Mouse (Mus musculus): ENCODE data around the gene Ppp1r13b.

The Ppp1r13b gene

GRCm38 (mm10) chr12:111827556-111827955 lies 80.4 kb downstream of the Ppp1r13b start:
- DNase-seq (ENCODE audit: low spot score), result no peak

- no peak for DNase-seq (ENCODE audit: low spot score)
Measured at GRCm38 (mm10) chr12:111821931-111822330, 86.0 kb downstream of the Ppp1r13b start.

DNA sequence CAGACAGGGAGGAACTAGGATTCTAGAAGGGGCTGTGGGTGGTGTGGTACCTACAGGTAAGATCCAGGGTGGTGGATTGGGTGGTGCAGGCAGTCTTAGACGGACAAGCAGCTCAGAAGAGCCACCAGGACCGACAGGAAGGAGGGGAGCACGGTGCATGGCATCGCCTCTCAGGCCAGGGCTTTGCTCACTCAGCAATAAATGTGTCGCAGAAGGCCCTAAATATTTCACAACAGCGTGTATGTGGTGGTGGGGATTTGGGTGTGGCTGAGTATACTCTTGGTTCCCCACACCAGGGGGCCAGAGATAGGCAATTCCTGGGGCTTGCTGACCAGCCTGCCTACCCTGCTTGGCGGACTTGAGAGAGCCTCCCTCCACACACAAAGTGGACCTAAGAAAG lies 87.2 kb downstream of the Ppp1r13b start:
- no peak for DNase-seq (ENCODE audit: low spot score)

DNA sequence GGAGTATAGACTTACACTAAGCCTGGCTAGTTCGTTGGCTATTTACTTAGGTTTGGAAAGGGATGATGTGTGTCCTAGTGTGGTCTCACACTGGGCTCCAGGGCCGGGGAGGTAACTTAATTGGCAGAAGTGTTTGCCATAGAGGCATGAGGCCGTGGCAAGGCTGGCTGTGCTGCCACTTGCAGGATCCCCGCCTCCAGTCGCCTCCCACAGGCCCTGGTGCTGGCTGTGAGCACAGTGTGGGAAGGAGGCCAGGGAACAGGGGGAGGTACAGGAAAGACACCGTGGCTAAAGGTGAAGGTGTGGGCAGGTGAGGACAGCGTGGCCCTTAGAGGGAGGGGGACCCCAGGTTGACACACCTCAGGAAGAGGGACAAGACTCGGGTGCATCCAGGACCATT lies 88.0 kb downstream of the Ppp1r13b start:
- DNase-seq (ENCODE audit: low spot score), result no peak

GRCm38 (mm10) chr12:111817991-111818390 lies 89.9 kb downstream of the Ppp1r13b start:
- no peak for DNase-seq (ENCODE audit: low spot score)

DNA sequence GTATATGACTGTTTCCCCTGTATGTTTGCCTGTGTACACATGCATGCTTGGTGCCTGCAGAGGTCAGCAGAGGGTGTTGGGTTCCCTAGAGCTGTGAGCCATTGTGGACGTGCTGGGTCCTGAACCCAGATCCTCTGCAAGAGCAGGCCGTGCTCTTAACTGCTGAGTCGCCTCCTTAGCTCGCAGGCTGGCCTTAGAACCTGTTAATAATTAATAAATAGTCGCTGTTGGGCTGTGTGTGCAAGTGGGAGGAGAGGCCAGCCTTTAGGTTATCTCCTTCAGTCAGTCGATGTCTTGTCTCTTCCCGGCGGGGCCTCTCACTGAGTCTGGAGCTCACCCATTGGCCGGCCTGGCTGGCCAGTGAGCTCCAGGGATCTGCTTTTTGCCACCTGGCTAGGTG lies 90.9 kb downstream of the Ppp1r13b start:
- no peak for DNase-seq (ENCODE audit: low spot score)

GRCm38 (mm10) chr12:111816528-111816927 lies 91.4 kb downstream of the Ppp1r13b start:
- DNase-seq (ENCODE audit: low spot score), result no peak

GRCm38 (mm10) chr12:111814769-111815762 lies 92.8 kb downstream of the Ppp1r13b start:
- no peak for DNase-seq (ENCODE audit: low spot score)

DNA sequence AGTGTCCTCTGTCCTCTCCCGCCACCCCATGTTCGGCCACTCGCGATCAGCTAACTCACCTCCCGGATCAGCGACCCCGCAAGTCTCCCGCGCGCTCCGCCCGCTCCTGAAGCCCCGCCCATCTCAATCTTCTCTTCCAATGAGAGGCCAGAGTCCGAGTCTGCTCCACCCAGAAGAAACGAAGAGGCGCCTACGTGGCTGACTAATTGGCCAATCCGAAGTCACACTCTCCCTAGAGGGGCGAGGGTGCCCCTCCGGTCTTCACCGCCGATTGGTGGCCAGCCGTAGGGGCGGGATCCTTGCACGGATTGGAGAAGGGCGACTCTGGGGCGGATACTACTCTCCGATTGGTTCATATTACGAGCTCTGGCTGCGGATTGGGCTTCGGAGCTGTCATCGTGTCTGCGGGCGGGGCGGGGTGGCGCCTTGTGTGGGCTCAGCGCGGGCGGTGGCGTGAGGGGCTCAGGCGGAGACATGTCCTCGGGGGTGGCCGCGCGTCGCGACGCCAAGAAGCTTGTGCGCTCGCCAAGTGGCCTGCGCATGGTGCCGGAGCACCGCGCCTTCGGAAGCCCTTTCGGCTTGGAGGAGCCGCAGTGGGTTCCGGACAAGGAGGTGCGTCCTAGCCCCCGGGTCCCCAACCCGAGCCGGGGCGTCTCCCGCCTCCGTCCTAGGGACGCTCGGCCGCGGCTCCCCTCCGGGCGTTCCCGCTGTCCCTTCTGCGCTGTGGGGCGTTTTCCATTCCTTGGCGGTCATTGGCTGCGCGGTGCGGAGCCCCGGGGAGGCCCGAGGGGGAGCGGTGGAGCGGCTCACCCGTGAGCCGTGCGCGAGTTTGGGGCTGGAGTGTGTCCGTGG lies 93.9 kb downstream of the Ppp1r13b start, which contains the start of the genes Xrcc3 and Zfyve21:
TSS of gene Xrcc3 (minus strand) at position 108 of the 852 bp plus-strand sequence.
TSS of gene Zfyve21 (plus strand) at position 405 of the 852 bp plus-strand sequence.
- DNase-seq (ENCODE audit: low spot score), result peak; percentile 98

- no peak for DNase-seq (ENCODE audit: low spot score)
Measured at GRCm38 (mm10) chr12:111813111-111813765, 94.7 kb downstream of the Ppp1r13b start.

DNA sequence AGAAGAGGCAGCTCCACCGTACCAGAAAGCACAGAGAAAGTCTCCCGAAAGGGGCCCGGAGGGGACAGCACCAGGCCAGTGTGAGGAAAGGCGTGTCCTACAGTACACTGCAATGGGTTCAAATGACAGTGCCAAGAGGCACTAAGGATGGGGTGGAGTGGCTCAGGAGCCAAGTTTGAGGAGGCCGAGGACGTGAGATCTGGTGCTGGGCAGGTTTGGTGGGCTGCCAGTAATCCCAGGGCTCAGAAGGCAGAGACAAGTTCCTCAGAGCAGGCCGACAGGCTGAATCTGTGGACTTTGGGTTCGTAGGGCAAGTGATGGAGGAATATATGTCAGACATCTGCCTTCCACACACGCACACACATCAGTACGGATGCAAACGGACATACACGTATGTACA lies 95.3 kb downstream of the Ppp1r13b start:
- no peak for DNase-seq (ENCODE audit: low spot score)

DNA sequence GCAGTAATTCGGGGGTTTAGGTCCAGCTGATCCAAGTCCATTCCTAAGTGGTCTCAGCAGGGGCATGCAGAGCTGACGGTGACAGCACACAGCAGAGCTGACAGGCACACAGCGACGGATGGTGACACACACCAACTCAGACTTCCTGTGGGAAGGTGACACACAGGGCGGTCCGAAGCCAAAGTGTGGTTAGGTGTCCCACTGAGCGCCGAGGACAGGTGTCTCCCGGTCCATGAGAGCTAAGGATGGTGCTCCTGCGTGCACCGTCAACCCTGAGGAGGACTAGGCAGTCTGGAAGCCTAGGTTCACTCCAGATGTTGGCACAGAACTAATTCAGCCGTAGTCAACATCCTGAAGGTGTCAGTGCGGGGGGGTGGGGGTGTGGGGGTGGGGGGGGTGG lies 95.8 kb downstream of the Ppp1r13b start:
- DNase-seq (ENCODE audit: low spot score), result no peak

- DNase-seq (ENCODE audit: low spot score), result peak; percentile 61
Measured at GRCm38 (mm10) chr12:111809762-111810161, 98.1 kb downstream of the Ppp1r13b start.

DNA sequence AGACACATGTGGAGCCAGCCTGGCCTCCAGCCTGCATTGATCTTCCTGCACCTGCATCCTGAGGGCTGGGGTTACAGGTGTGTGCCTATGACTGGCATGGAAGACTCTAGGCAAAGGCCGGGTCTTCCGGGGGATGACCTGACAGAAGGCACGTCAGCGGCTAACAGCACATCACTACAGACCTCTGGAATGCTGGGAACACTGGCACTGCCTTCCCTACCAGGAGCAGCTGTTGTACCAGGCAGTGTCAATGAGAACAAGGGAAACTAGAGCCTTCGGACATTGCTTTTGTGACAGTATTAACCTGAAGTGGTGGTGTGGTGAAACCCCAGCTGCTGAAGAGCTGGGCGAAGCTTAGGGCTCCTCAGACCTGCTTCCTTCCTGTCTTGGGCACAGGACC lies 99.1 kb downstream of the Ppp1r13b start:
- DNase-seq (ENCODE audit: low spot score), result no peak

DNA sequence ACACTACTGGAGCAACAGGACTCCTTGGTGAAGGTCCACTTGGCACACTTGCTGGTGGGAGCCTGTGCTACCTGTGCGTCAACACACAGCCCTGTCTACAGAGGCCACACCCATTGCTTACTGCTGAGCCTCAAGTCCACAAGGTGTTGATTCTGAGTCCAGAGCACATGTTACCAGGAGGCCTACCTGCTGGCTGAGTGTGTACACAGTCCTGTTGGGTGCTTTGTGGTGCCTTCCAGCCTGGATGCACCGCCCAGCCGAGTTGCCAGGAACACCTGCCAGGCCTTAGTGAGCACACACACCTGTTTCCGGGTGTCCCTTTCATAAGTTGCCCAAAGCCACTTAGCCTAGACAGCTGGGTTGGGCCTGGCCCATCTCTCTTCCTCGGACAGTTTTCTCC lies 104.4 kb downstream of the Ppp1r13b start:
- no peak for DNase-seq (ENCODE audit: low spot score)

- DNase-seq (ENCODE audit: low spot score), result no peak
Measured at GRCm38 (mm10) chr12:111800459-111801183, 107.3 kb downstream of the Ppp1r13b start.

- DNase-seq (ENCODE audit: low spot score), result no peak
Measured at GRCm38 (mm10) chr12:111798493-111798892, 109.4 kb downstream of the Ppp1r13b start.

DNA sequence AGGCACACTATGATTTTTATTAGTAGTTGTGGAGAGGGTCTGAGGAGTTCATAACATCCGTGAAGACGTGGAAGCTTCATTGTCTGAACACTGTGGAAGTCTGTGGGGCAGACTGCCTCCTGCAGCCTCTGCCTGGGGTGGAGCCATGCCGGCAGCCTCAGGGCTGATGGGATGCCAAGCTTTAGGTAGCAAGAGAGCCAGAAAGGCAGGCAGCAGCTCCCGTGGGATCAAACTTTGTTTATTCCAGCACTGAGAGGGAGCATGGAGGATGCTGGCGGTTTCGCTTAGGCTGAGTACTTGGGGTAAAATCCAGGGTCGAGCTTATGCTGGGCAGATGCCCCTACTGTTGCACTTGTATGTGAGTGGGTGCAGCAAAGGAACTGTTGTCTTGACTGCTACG lies 110.7 kb downstream of the Ppp1r13b start:
- DNase-seq (ENCODE audit: low spot score), result no peak

DNA sequence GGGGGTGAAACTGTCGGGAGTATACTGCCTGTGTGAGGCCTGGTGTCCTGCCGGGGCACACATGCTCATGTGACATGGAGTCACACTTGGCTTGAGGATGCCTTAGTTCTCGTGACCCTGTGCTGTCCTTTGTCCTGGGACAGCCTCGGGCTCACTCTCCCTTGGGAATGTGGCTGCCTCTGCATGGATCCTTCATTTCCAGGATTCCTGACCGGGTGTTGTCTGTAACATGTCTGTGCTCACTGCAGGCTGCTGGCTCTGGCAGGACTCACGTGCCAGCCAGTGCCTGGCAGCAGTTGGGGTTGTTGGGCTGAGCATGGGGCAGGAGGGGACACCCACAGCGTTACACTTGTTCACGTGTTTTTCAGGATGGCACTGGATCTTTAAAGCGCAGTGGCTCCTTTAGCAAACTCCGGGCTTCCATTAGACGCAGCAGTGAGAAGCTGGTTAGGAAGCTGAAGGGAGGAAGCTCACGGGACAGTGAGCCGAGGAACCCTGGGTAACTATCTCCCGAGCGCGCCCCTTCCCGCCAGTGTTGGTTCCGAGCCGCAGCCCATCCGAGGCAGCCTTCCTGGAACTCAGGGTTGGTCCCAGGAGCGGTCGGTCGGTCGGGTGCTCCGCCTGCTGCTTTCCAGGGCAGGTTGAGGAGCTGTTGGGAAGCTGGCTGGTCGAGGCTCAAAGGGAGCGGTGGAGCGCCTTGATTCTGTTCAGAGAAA lies 112.6 kb downstream of the Ppp1r13b start:
- no peak for DNase-seq (ENCODE audit: low spot score)

DNA sequence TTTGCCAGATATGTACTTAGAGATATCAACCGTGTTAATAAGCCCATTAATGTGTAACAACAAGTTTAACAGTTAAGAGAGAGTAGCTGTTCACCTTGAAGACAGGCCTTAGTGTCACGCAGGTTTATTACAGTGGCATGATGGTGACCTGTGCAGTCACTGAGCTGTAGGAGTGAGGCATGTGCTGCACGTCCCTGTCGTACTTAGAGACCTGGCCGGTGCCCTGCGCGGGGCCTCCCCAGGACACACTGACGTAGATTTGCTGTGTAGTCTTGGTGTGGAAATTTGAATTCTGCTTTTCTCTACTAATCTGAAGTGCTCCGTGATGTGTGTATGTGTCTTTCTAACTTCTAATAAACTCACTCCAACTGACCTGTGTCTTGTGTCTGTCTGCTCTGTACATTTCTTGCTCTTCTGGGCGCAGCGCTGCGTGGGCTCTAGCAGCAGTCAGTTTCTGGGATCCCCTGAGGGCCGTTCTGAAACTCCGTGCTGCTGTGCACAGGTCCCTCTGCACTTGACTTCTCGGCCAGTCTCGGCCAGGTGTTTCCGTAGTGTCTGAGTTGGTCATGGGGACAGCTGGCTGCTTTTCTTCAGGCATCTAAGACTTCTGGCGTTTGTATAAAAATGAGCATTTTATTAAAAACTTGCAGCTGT lies 113.3 kb downstream of the Ppp1r13b start:
- DNase-seq (ENCODE audit: low spot score), result no peak
